Mouse (Mus musculus) limb, embryonic 15.5 days (tissue): ENCODE results near the gene Pax6. TPM values are rescaled to one million over a fixed set of nuclear protein-coding genes. Genes with fewer than 3 reads are reported as not detected.

Experiments used
- ATAC-seq: fragments of 200-750 bp; cut with Nextera tagmentation; 2 replicates; pipeline ENCODE4 v1.8.0; 2017; ENCODE audit warnings: low read depth, moderate TSS enrichment; ENCODE audit not compliant: insufficient number of reproducible peaks, low FRiP score, low TSS enrichment
- H3K27ac ChIP-seq: fragments of 300-500 bp; sonication (generic); 2 replicates; pipeline ENCODE4 v1.5.1; 2015; ENCODE audit warnings: moderate library complexity, mild to moderate bottlenecking, inconsistent platforms
- H3K27me3 ChIP-seq: fragments of 300-500 bp; sonication (generic); 2 replicates; pipeline ENCODE4 v1.6.1; 2015; ENCODE audit warnings: inconsistent platforms
- H3K36me3 ChIP-seq: fragments of 300-500 bp; sonication (generic); 2 replicates; pipeline ENCODE4 v1.6.1; 2015; ENCODE audit warnings: inconsistent platforms
- H3K4me1 ChIP-seq: fragments of 300-500 bp; sonication (generic); 2 replicates; pipeline ENCODE4 v1.6.1; 2015; ENCODE audit warnings: inconsistent platforms
- H3K4me2 ChIP-seq: fragments of 300-500 bp; sonication (generic); 2 replicates; pipeline ENCODE4 v1.6.1; 2015; ENCODE audit warnings: mild to moderate bottlenecking, inconsistent platforms
- H3K4me3 ChIP-seq: fragments of 300-500 bp; sonication (generic); 2 replicates; pipeline ENCODE4 v1.5.1; 2015; ENCODE audit warnings: mild to moderate bottlenecking, inconsistent platforms
- H3K9ac ChIP-seq: fragments of 300-500 bp; sonication (generic); 2 replicates; pipeline ENCODE4 v1.6.1; 2015; ENCODE audit warnings: inconsistent platforms
- H3K9me3 ChIP-seq: fragments of 300-500 bp; sonication (generic); 2 replicates; pipeline ENCODE4 v1.6.1; 2016; ENCODE audit warnings: inconsistent platforms
- WGBS: fragments of 180-500 bp; shearing (Covaris S2); methylation state at CpG from one replicate; pipeline ENCODE4 v1.1.7; 2015; 5-methylcytosine and 5-hydroxymethylcytosine counted together
- polyA plus RNA-seq: library from polyadenylated mRNA; unstranded; fragments of >200 nt; fragmentation: Nextera tagmentation; extraction: Ambion mirVana; gene quantifications from 2 replicates; pipeline ENCODE4 v1.2.1, GENCODE M21; 2015

Gene Pax6
- polyA plus RNA-seq, 1 experiment from 2014 or later, result 0.26 TPM

DNA sequence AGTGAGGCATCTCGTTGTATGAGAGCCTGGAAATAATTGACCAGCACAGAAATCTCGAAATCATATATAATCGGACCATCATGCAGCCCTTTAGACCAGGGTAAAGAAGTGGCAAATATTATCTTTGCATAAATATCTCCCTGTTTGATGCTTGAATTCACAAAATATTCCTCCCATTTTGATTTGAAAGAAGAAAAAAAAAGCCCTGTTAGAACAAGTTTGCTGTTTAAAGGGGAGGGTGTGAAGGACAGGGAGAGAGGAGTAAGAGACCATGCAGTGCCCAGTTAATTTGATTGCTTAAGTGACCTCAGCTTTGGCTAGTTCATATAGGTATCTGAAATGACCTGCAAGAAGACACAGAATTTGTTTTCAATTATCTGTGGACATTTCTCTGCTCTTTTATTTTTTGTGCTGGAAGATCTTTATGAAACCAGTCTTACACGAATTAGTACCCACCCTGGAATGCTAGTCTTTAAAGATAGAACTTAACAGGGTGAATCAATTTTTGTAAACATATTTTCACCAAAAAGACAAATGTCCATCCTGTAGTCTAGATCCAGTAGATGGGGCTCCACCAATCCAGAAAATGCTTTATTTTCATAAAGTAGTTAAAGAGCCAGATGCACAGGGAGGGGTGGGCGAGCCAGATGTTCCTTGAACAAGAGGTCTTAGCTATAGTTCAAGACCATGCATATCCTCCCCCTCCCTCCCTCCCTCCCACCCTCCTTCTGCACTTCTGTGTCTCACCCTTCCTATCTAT is 3.0 kb upstream of the Pax6 start:
- no peak overlapping the region for H3K27ac ChIP-seq
- no peak overlapping the region for H3K4me3 ChIP-seq
- H3K9me3 ChIP-seq, result no peaks in the 10 kb centered on the region
- no peaks in the 10 kb centered on the region for H3K36me3 ChIP-seq
- no peak for ATAC-seq
- peaks cover 100% of the 10 kb centered on the region for H3K27me3 ChIP-seq
- peaks cover 29% of the 10 kb centered on the region for H3K4me1 ChIP-seq
- 11% methylated on average over 5 of the region's 5 CpGs for WGBS
- no peak overlapping the region for H3K4me2 ChIP-seq
- H3K9ac ChIP-seq, result no peak overlapping the region

DNA sequence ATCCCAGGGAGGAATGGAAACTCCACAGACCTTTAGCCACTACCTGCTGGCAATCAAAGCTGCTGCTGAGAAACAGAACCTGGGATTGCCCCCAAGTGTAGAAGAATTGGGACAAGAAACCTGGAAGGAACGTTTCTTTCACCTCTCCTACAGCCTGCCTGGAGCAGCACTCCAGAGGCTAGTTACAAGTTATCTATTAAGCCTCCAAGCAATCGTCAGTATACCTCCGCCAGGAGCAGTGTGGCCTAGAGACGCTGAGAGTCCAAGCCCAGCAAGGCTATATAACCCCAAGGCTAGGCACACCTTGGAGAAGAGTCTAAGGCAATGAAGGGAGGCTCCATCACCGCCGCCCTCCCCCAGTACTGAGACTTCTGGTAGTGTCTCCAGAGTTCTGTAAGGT is 2.4 kb upstream of the Pax6 start:
- Histone ChIP-seq H3K4me1 (peaks cover 25% of the 10 kb centered on the region), H3K9me3 (no peaks in the 10 kb centered on the region)
- 4% methylated on average over 6 of the region's 6 CpGs for WGBS

DNA sequence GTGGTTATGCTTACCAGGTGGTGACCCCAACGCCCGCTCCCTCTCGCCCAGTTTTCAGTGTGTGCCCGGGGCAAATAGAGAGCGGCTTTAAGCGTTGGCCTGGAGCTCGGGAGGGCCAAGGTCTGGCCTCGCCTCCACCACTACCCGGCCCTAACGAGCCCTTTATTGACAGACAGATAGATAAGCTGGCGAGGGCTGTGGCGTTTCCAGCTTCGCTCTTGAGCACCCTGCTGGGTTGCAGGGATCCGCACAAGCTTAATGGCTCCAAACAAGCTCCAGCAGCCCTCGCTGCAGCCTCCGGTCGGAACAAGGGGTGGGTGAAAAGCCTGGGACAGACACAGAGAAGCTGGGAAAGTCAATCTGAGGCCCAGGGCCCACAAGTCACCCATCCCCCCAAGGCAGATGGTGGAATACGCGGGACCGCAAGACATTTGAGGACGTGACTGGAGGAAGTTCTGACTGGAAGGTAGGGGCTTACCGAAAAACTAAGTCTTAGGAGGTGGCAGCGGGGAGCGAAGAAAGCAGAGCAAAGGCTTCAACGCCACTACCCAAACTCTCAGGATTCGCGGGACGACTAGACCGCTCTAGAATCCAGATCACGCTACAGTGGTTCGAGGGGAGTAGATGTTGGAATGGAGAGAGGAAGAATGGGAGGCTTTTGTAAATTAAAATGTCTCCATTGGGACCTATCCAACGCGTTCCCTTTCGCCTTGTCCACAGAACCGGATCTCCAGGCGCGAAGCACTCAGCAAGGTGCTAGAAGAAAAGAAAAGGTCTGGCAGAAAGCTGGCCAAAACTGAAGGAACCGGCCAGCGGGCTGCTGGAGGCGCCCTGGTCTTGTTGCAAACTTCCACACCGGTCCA is 1.7 kb upstream of the Pax6 start:
- Histone ChIP-seq H3K4me3 (no peak overlapping the region), H3K9me3 (no peaks in the 10 kb centered on the region), H3K4me1 (peaks cover 25% of the 10 kb centered on the region), H3K4me2 (no peak overlapping the region), H3K27ac (no peak overlapping the region), H3K36me3 (no peaks in the 10 kb centered on the region), H3K9ac (no peak overlapping the region), H3K27me3 (peaks cover 96% of the 10 kb centered on the region)
- ATAC-seq, result no peak
- under 1% methylated on average over 41 of the region's 41 CpGs for WGBS

More for the DNA sequence above, 2.4 kb upstream of the Pax6 start:
- H3K4me2 ChIP-seq, result no peak overlapping the region
- H3K9ac ChIP-seq, result no peak overlapping the region
- H3K36me3 ChIP-seq, result no peaks in the 10 kb centered on the region
- no peak for ATAC-seq
- no peak overlapping the region for H3K4me3 ChIP-seq
- peaks cover 100% of the 10 kb centered on the region for H3K27me3 ChIP-seq
- no peak overlapping the region for H3K27ac ChIP-seq

DNA sequence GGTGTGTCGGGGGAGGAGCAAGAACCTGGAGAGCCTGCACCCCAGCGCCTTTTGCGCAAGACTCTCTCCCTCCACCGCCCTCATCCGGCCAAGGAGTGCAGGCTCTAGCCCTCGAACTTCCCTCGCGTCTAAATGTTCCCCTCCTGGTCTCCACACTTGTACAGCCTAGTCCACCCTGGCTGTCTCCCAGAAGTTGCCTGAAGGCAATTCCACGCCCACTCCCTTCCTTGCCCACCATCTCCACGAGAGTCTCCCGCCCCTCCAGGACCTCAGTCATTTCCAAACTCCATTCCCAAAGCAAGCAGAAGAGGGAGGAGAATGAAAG is 1.1 kb upstream of the Pax6 start:
- no peaks in the 10 kb centered on the region for H3K9me3 ChIP-seq
- WGBS, result 0% methylated on average over 11 of the region's 11 CpGs
- no peak overlapping the region for H3K27ac ChIP-seq
- H3K4me2 ChIP-seq, result no peak overlapping the region
- no peak overlapping the region for H3K9ac ChIP-seq
- no peak overlapping the region for H3K4me3 ChIP-seq
- H3K4me1 ChIP-seq, result peaks cover 25% of the 10 kb centered on the region
- ATAC-seq, result no peak
- peaks cover 96% of the 10 kb centered on the region for H3K27me3 ChIP-seq
- no peaks in the 10 kb centered on the region for H3K36me3 ChIP-seq

DNA sequence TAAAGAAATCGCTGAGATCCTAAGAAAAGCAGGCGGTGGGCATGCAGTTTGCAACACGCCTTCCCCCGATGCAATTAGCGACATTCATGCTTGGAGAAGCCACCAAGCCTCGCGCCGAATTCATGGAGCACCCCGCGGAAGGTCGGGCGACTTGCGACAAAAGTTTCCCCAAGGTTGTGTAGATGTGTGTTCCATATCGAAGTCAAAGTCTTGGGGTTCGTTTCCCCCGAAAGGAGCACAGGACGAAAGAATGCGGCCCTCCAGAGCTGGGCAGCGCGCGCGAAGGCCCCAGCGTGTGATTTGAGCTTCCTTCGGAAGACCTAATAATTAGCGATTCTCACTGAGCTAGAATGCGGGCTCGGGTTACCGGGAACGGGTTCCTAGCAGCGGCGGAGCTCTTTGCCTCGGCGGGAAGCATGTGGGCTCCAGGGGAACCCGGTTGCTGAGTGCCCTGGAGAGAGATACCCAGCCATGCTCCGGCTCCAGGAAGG is 716 bp downstream of the Pax6 start:
- WGBS, result under 1% methylated on average over 35 of the region's 35 CpGs
- Histone ChIP-seq H3K9me3 (no peaks in the 10 kb centered on the region), H3K36me3 (no peaks in the 10 kb centered on the region), H3K9ac (no peak overlapping the region), H3K27ac (no peak overlapping the region), H3K4me2 (0 out of 2 replicates have a peak overlapping the region, but pooled peaks have one; percentile 19), H3K4me1 (peaks cover 30% of the 10 kb centered on the region), H3K27me3 (peaks cover 96% of the 10 kb centered on the region), H3K4me3 (peak overlapping the region; percentile 18; the same call in 1 of the 2 replicates)
- ATAC-seq, result no peak

DNA sequence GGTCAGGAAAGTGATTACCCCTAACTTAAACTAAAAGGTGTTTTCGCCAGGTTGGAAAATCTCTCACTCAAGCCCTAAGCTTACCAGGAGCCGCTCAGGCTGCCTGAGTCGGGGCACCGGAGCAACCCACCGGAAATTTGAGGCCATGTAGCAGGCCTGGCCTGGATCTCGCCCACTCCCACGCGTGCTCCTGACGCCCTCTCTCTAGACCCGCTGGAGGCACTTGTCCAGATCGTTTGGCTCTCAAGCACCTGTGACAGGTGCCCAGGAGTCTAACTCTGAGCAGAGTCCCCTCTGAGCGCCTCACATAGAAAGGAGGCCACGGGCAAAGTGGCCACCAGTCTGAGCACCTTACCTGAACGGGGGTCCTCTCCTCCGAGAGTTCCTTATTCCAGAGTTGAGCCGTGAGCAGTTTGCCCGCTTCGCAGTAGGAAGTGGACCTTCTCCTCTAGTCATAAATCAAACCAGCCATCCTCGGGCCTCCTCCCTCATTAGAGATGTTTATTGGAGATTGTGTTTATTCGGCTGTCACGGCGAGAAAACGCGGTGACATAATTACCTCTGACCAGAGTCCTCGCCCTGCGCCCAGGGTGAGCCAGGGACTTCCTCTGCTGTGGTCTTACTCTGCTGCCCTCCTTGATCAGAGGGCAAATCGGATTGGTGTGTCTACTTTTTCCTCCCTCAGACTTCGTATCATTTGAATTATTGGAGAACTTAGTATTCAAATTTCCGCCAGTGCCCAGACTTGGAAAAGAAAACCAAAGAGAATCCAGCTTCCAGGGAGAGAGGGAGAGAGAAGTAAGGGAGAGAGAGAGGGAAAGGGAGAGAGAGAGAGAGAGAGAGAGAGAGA is 1.4 kb downstream of the Pax6 start:
- no peaks in the 10 kb centered on the region for H3K36me3 ChIP-seq

DNA sequence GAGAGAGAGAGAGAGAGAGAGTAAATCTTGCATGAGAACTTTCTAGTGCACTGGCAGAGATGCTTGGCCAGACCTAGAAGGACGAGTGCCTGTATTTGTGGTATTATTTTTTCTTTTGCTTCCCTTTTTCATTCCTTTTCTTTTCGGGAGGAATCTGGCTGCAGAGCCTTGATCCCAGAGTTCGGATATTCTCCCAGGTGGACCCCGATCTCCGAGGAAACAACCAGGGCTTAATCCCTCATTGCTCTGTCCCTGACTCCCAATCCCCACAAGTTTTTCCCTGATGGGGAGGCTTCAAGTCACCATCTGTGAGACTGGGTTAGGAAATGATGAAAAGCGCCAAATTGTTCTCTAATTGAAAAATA is 2.0 kb downstream of the Pax6 start:
- Histone ChIP-seq H3K9ac (no peak overlapping the region), H3K36me3 (no peaks in the 10 kb centered on the region), H3K4me3 (no peak overlapping the region), H3K9me3 (no peaks in the 10 kb centered on the region), H3K4me2 (no peak overlapping the region), H3K4me1 (peaks cover 42% of the 10 kb centered on the region), H3K27me3 (peaks cover 96% of the 10 kb centered on the region), H3K27ac (no peak overlapping the region)
- no peak for ATAC-seq
- WGBS, result 3% methylated on average over 6 of the region's 6 CpGs

More for the DNA sequence above, 1.4 kb downstream of the Pax6 start:
- WGBS, result under 1% methylated on average over 29 of the region's 29 CpGs
- Histone ChIP-seq H3K4me3 (no peak overlapping the region), H3K27me3 (peaks cover 96% of the 10 kb centered on the region), H3K4me2 (no peak overlapping the region), H3K4me1 (peaks cover 37% of the 10 kb centered on the region), H3K9me3 (no peaks in the 10 kb centered on the region), H3K27ac (no peak overlapping the region), H3K9ac (no peak overlapping the region)
- no peak for ATAC-seq

DNA sequence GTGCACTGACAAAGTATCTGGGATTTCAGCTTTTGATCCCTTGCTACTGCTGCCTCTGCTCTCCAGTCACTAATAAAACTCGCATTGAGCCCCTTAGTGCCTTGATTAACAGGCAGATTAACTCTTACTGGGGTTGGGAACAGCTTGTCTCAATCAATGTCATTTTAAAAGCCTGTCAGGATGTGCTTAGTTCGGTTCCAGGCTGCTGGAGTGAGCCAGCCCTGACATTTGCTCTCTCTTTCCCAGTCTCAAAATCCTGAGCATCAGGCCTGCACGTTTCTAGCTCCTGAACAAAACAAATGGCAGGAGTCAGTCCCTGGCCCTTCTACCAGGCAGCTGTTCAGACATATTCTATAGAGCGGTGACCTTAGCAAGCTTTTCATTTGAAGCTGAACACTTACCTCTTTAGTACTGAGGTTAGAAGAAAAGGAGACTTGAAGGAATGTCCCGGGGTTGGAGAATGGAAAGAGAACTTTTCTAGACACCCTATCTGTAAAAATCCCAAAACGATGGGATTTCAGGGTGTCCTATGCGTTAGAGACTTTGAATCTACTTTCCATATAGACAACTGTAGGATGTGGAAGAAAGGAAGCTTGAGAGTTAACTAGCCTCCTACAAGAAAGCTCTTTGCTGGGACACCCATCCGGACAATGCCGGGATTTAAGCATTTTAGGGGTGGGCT is 2.6 kb downstream of the Pax6 start:
- no peaks in the 10 kb centered on the region for H3K36me3 ChIP-seq
- no peak for ATAC-seq
- H3K9ac ChIP-seq, result no peak overlapping the region
- no peaks in the 10 kb centered on the region for H3K9me3 ChIP-seq
- H3K27me3 ChIP-seq, result peaks cover 96% of the 10 kb centered on the region
- H3K27ac ChIP-seq, result no peak overlapping the region
- H3K4me2 ChIP-seq, result no peak overlapping the region
- H3K4me3 ChIP-seq, result no peak overlapping the region
- H3K4me1 ChIP-seq, result peaks cover 48% of the 10 kb centered on the region
- WGBS, result 4% methylated on average over 9 of the region's 9 CpGs

DNA sequence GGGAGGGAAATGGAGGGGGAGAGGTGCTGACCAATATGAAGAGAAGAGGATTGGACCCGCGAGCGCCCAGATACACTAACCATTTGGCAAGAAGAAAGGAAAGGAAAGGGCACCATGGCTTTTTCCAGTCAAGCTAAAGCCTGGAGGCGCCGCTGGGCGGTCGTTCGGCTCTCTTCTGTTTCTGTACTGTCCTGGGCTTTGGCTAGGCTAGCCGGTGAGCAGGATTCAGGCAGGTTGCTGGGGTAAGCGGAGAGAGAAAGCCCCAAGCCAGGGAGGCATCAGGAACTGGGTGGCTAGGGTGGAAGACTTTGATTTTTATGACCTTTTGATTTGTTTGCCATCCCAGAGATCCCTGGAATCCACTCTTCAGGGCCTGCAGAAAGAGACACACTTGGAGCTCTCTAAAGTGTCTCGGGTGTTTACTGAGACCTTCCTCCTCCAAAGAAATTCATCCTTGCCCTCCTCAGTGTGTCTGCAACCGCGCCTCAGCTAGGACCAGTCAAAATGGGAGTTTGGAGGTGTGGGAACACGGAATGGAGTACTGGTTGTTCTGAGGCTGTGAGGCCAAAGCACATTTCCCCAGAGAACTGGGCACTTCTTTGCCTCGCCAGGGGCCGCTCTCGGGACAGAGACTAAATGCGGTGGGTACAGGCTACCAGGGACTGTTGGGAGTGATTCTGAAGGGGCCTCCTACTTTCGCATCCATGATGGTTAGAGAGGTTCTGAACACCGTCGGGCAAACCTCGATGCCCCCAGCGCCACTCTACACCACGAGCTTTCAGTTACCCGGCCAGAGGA is 3.3 kb downstream of the Pax6 start:
- 2% methylated on average over 25 of the region's 25 CpGs for WGBS
- no peak for ATAC-seq
- Histone ChIP-seq H3K4me3 (no peak overlapping the region), H3K36me3 (no peaks in the 10 kb centered on the region), H3K4me2 (no peak overlapping the region), H3K27me3 (peaks cover 96% of the 10 kb centered on the region), H3K9ac (no peak overlapping the region), H3K27ac (no peak overlapping the region), H3K9me3 (no peaks in the 10 kb centered on the region), H3K4me1 (peaks cover 50% of the 10 kb centered on the region)

DNA sequence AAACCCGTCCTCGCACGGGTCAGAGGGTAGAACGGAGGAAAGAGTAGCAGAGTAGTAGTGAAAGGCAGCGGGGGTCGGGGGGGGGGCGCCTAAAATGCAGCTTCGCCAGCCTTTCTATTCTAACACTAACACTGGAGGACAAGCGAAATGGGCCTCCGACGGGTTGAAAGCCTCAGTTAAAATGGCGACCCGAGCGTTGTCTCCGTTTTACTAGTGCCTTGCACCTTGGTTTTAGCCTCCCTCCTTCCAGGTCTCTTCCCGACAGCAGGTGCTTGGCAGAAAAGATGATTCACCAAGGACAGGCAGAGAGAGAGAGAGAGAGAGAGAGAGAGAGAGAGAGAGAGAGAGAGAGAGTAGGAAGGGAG is 3.9 kb downstream of the Pax6 start:
- Histone ChIP-seq H3K36me3 (no peaks in the 10 kb centered on the region), H3K4me1 (peaks cover 48% of the 10 kb centered on the region), H3K9me3 (no peaks in the 10 kb centered on the region), H3K27ac (no peak overlapping the region), H3K9ac (no peak overlapping the region), H3K4me2 (no peak overlapping the region), H3K27me3 (peaks cover 96% of the 10 kb centered on the region), H3K4me3 (no peak overlapping the region)
- WGBS, result under 1% methylated on average over 16 of the region's 16 CpGs
- no peak for ATAC-seq

DNA sequence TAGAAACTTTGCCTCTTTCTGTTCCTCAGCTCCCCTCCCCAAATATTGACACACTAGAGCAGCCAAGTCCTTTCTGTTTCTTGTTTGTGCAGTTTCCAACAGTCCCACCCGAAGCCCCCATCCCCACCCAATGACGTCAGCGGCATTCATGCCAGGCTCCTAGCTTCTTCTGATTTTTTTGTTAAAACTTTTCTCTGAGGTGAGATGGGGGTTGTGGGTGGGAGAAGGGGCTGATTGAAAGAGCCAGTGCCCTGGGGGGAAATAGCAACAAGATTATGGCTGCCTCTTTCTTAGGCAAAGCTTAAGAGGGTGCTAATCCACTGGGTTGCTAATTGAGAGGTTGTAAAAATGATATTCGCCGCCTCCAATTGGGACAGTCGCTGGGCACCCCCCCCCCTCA is 4.4 kb downstream of the Pax6 start:
- ATAC-seq, result no peak
- Histone ChIP-seq H3K4me1 (peaks cover 48% of the 10 kb centered on the region), H3K9me3 (no peaks in the 10 kb centered on the region), H3K9ac (no peak overlapping the region), H3K36me3 (no peaks in the 10 kb centered on the region), H3K4me3 (no peak overlapping the region), H3K27me3 (peaks cover 96% of the 10 kb centered on the region), H3K27ac (no peak overlapping the region), H3K4me2 (no peak overlapping the region)
- WGBS, result 0% methylated on average over 6 of the region's 6 CpGs
